Mouse (Mus musculus): Measurements from ENCODE around the gene Taf8. TPM values are rescaled to one million over a fixed set of nuclear protein-coding genes. Genes with fewer than 3 reads are reported as not detected.

Taf8 gene
- polyA plus RNA-seq, 1 experiment from 2014 or later = 32.4 TPM

DNA sequence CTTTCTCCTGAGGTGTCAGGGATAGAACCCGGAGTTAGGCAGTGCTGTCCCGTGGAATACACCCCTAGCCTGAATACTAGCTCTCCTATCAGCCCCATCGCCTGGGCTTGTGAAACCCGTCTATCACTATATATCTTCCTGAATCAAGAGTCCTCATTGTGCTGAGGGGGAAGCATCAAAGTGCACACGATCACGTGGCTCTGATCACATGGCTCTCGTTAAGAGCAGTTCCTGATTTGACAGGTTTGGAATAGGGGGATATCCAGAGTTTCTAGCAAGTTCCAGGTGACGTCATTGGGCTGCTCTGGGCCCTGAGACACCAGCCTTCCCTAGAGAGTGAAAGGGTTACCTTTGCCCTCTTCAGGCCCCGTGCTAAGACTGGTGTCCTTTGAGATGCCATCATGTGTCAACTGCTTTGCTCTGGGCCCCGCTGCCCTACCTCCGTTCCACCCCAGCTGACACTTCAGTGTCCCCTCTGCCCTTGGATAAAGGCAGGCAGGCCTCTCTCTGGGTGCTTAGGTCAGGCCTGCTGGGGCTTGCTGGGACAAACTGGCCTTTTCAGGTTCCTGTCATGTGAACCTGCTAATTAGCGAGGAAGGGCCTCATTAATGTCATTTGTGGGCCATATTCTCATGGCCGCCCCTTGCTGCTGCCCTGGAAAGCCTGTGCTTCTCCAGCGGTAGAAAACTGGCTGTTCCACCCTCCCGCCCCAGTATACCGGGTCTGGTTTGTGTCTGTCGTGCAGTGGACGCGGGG is 60.6 kb downstream of the Taf8 start:
- Histone ChIP-seq H3K4me1 (peaks cover 28% of the 10 kb centered on the region), H3K4me3 (replicated peaks) (no peak overlapping the region), H3K9ac (no peak overlapping the region), H3K4me2 (replicated peaks) (no peak overlapping the region), H3K36me3 (no peaks in the 10 kb centered on the region), H3K9me3 (replicated peaks) (no peaks in the 10 kb centered on the region), H3K27ac (replicated peaks) (no peak overlapping the region), H3K27me3 (peaks cover 17% of the 10 kb centered on the region)
- WGBS = 53% methylated on average over 19 of the region's 19 CpGs
- ATAC-seq (ENCODE audit: insufficient number of reproducible peaks, low FRiP score, low TSS enrichment, low read depth) = no peak

DNA sequence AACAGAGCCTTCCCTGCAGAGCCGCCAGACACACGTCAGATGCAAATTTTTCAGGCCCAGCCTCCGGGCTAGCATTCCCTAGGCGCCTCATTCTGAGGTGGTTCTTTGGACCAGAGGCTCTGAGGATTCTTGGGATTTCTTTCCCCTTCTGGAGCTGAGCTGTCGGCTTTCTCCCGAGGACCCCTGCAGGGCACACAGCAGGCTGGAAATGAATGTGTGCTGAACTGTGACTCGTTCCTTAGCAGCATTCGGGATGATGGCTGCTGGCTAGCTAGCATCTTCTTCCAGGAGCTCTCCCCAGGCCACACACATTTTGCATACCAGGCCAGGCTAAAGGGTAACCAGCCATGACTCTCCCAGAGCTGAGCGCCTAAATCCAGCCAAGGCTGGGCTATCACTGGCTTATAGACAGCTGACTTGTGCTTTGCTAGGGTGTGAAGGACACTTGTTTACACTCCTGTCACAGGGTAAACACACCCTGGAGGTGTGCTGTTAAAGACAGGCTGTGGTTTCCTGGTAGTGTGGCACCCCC is 61.7 kb downstream of the Taf8 start:
- Histone ChIP-seq H3K9me3 (replicated peaks) (no peaks in the 10 kb centered on the region), H3K9ac (no peak overlapping the region), H3K4me1 (peaks cover 33% of the 10 kb centered on the region), H3K27me3 (peaks cover 20% of the 10 kb centered on the region), H3K36me3 (no peaks in the 10 kb centered on the region), H3K4me2 (replicated peaks) (no peak overlapping the region), H3K4me3 (replicated peaks) (no peak overlapping the region), H3K27ac (replicated peaks) (no peak overlapping the region)
- WGBS = 12% methylated on average over 9 of the region's 9 CpGs
- no peak for ATAC-seq (ENCODE audit: insufficient number of reproducible peaks, low FRiP score, low TSS enrichment, low read depth)

DNA sequence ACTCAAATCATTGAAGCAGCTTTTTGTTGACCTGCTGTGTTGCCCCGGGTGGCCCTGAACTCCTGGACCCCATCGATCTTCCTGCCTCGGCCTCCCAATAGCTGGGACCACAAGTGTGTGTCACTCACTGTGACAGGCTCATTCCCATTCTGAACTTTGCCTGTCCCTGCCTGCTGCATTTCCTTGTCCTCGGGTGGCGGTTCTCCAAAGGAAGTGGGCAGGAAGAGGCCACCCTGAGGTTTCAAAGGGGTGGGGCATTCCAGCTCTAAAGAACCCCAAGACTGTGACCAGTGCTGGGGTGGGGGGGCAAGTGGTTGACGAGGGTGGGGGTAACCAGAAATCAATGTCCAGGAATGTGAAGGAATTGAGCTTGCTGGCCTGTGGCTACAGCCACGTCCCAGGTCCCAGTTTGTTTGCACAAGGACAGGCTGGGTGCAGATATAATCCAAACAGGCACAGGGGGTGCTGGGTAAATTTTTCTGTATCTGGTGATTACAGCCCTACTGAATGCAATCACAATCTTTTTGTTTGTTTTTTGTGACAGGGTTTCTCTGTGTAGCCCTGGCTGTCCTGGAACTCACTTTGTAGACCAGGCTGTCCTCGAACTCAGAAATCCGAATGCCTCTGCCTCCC is 62.6 kb downstream of the Taf8 start:
- Histone ChIP-seq H3K4me2 (replicated peaks) (no peak overlapping the region), H3K4me1 (peaks cover 33% of the 10 kb centered on the region), H3K36me3 (no peaks in the 10 kb centered on the region), H3K27ac (replicated peaks) (no peak overlapping the region), H3K9ac (no peak overlapping the region), H3K27me3 (peaks cover 20% of the 10 kb centered on the region), H3K4me3 (replicated peaks) (0 out of 2 replicates have a peak overlapping the region, but pooled peaks have one; percentile 47), H3K9me3 (replicated peaks) (no peaks in the 10 kb centered on the region)
- no peak for ATAC-seq (ENCODE audit: insufficient number of reproducible peaks, low FRiP score, low TSS enrichment, low read depth)
- WGBS = 41% methylated on average over 9 of the region's 9 CpGs

- Histone ChIP-seq H3K27me3 (peaks cover 20% of the 10 kb centered on the region), H3K36me3 (no peaks in the 10 kb centered on the region), H3K27ac (replicated peaks) (no peak overlapping the region), H3K4me3 (replicated peaks) (peak overlapping the region; percentile 47), H3K9me3 (replicated peaks) (no peaks in the 10 kb centered on the region), H3K4me1 (peaks cover 33% of the 10 kb centered on the region), H3K9ac (no peak overlapping the region), H3K4me2 (replicated peaks) (peak overlapping the region; percentile 85)
- no peak for ATAC-seq (ENCODE audit: insufficient number of reproducible peaks, low FRiP score, low TSS enrichment, low read depth)
- 59% methylated on average over 6 of the region's 6 CpGs for WGBS
Measured at GRCm38 (mm10) chr17:47438611-47439010, 63.5 kb downstream of the Taf8 start.

DNA sequence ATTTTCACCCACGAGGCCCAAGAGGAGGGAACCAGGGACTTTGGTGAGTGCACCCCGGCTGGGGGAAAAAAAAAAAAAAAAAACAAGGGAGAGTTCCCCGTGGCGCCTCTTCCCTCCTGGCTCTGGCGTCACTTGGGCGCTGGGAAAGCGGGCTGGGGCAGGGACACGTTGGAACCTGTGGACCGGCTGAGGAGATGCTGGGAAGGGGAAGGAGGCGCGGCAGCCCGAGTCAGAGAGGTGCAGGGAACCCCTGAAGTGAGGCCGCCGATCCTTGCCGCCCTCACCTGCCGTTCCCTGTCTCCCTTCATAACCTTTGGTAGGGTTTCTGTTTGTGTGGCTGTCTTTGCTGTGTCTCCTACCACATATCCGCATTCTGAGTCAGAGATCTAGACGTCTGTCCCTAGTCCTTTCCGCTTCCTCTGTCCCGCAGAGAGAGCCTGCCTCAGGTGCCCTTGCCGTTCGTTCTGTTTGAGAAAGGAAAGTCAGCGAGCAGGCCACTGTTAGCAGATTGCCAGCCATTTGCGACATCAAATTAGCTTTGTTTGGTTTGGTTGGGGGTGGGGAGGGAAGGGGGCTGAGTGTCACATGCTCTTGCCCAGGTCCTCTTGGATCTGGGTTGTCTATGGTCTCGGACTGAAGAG is 65.1 kb downstream of the Taf8 start, which contains the start of gene 1700001C19Rik:
TSS of gene 1700001C19Rik (minus strand) at position 470 of the 641 bp plus-strand sequence.
- H3K4me2 ChIP-seq (replicated peaks) = peak within 1 kb of the TSS; percentile 85
- H3K9ac ChIP-seq = 0 out of 2 replicates have a peak within 1 kb of the TSS, but pooled peaks have one; percentile 4
- peak within 1 kb of the TSS; percentile 47 for H3K4me3 ChIP-seq (replicated peaks)
- no peaks in the 10 kb centered on the region for H3K36me3 ChIP-seq
- ATAC-seq (ENCODE audit: insufficient number of reproducible peaks, low FRiP score, low TSS enrichment, low read depth) = no peak; the same call in 1 of the 2 replicates
- no peaks in the 10 kb centered on the region for H3K9me3 ChIP-seq (replicated peaks)
- 3% methylated on average over 25 of the region's 25 CpGs for WGBS
- peak within 1 kb of the TSS; percentile 81 for H3K27ac ChIP-seq (replicated peaks)
- peaks cover 33% of the 10 kb centered on the region for H3K4me1 ChIP-seq
- peaks cover 20% of the 10 kb centered on the region for H3K27me3 ChIP-seq

GRCm38 (mm10) chr17:47436156-47436906 is 65.8 kb downstream of the Taf8 start, which contains the start of gene AI661453:
TSS of gene AI661453 (plus strand) at chr17:47436615.
- Histone ChIP-seq H3K9ac (0 out of 2 replicates have a peak within 1 kb of the TSS, but pooled peaks have one; percentile 4), H3K36me3 (no peaks in the 10 kb centered on the region), H3K4me3 (replicated peaks) (peak within 1 kb of the TSS; percentile 47), H3K4me1 (peaks cover 33% of the 10 kb centered on the region), H3K4me2 (replicated peaks) (peak within 1 kb of the TSS; percentile 85), H3K9me3 (replicated peaks) (no peaks in the 10 kb centered on the region), H3K27ac (replicated peaks) (peak within 1 kb of the TSS; percentile 81), H3K27me3 (peaks cover 20% of the 10 kb centered on the region)
- WGBS = 1% methylated on average over 45 of the region's 45 CpGs
- ATAC-seq (ENCODE audit: insufficient number of reproducible peaks, low FRiP score, low TSS enrichment, low read depth) = peak; percentile 63

Other genes starting within 250 kb of the Taf8 start
- gene Mrps10, start 133.4 kb downstream of the Taf8 start, polyA plus RNA-seq (2015; fragmentation: Nextera tagmentation; extraction: Ambion mirVana) = 66.9 and 70.0 TPM in 2 replicates
- gene Guca1b, start 116.9 kb downstream of the Taf8 start, polyA plus RNA-seq (2015; fragmentation: Nextera tagmentation; extraction: Ambion mirVana) = 0.76 and 0.87 TPM in 2 replicates
- gene Guca1a, start 101.7 kb downstream of the Taf8 start, polyA plus RNA-seq (2015; fragmentation: Nextera tagmentation; extraction: Ambion mirVana) = 6.3 and 6.6 TPM in 2 replicates
- 5.2 and 6.2 TPM in 2 replicates for gene AI661453, start 65.7 kb downstream of the Taf8 start, polyA plus RNA-seq (2015; fragmentation: Nextera tagmentation; extraction: Ambion mirVana)
- 0.31 and 0.37 TPM in 2 replicates for gene 1700001C19Rik, start 64.9 kb downstream of the Taf8 start, polyA plus RNA-seq (2015; fragmentation: Nextera tagmentation; extraction: Ambion mirVana)
- 552 and 575 TPM in 2 replicates for gene Ccnd3, start 2.8 kb upstream of the Taf8 start, polyA plus RNA-seq (2015; fragmentation: Nextera tagmentation; extraction: Ambion mirVana)
- gene Bysl, start 109.2 kb upstream of the Taf8 start, polyA plus RNA-seq (2015; fragmentation: Nextera tagmentation; extraction: Ambion mirVana) = 23.9 and 24.6 TPM in 2 replicates
- gene Med20, start 109.3 kb upstream of the Taf8 start, polyA plus RNA-seq (2015; fragmentation: Nextera tagmentation; extraction: Ambion mirVana) = 51.9 and 55.2 TPM in 2 replicates
- gene Gm20517, start 109.3 kb upstream of the Taf8 start, polyA plus RNA-seq (2015; fragmentation: Nextera tagmentation; extraction: Ambion mirVana) = 1.6 TPM in 2 replicates
- 4.4 and 5.2 TPM in 2 replicates for gene Usp49, start 128.4 kb upstream of the Taf8 start, polyA plus RNA-seq (2015; fragmentation: Nextera tagmentation; extraction: Ambion mirVana)
- 386 TPM in 2 replicates for gene Tomm6, start 186.1 kb upstream of the Taf8 start, polyA plus RNA-seq (2015; fragmentation: Nextera tagmentation; extraction: Ambion mirVana)
- 5.5 and 7.1 TPM in 2 replicates for gene Frs3, start 186.7 kb upstream of the Taf8 start, polyA plus RNA-seq (2015; fragmentation: Nextera tagmentation; extraction: Ambion mirVana)
- gene Gm21981, start 192.2 kb upstream of the Taf8 start, polyA plus RNA-seq (2015; fragmentation: Nextera tagmentation; extraction: Ambion mirVana) = 0.12 and 0.24 TPM in 2 replicates
- gene Prickle4, start 192.4 kb upstream of the Taf8 start, polyA plus RNA-seq (2015; fragmentation: Nextera tagmentation; extraction: Ambion mirVana) = 0.71 and 1.3 TPM in 2 replicates
- gene Pgc, start 224.6 kb upstream of the Taf8 start, polyA plus RNA-seq (2015; fragmentation: Nextera tagmentation; extraction: Ambion mirVana) = 0.12 and 0.16 TPM in 2 replicates
- 13.5 and 14.3 TPM in 2 replicates for gene Tfeb, start 234.7 kb upstream of the Taf8 start, polyA plus RNA-seq (2015; fragmentation: Nextera tagmentation; extraction: Ambion mirVana)